Mouse (Mus musculus): ENCODE data around the gene Gmds.
A peak's percentile ranks its signal among the peaks of the same experiment; 100 is the strongest.

The Gmds gene

GRCm38 (mm10) chr13:32338513-32339365 lies at the start of gene Gmds:
TSS of gene Gmds (minus strand) at chr13:32338740.
- peak; percentile 95 to 97 for DNase-seq

- DNase-seq: no peak
Observed at GRCm38 (mm10) chr13:32385421-32386092, 47.0 kb upstream of the Gmds start.

- DNase-seq: no peak
Observed at GRCm38 (mm10) chr13:32382227-32383010, 43.9 kb upstream of the Gmds start.

GRCm38 (mm10) chr13:32378634-32379033 lies 40.1 kb upstream of the Gmds start:
- DNase-seq: no peak

GRCm38 (mm10) chr13:32372531-32372883 lies 34.0 kb upstream of the Gmds start:
- DNase-seq: no peak

- no peak for DNase-seq
Observed at GRCm38 (mm10) chr13:32371874-32372530, 33.5 kb upstream of the Gmds start.

- no peak for DNase-seq
Observed at GRCm38 (mm10) chr13:32370751-32371150, 32.2 kb upstream of the Gmds start.

- no peak for DNase-seq
Observed at GRCm38 (mm10) chr13:32370135-32370534, 31.6 kb upstream of the Gmds start.

GRCm38 (mm10) chr13:32337735-32338512 lies 616 bp downstream of the Gmds start:
- no peak for DNase-seq

GRCm38 (mm10) chr13:32318309-32318708 lies 20.2 kb downstream of the Gmds start:
- DNase-seq: no peak

- no peak for DNase-seq
Observed at GRCm38 (mm10) chr13:32317354-32317753, 21.2 kb downstream of the Gmds start.

- DNase-seq: peak; percentile 45 to 64
Observed at GRCm38 (mm10) chr13:32312663-32313062, 25.9 kb downstream of the Gmds start.

- no peak for DNase-seq
Observed at GRCm38 (mm10) chr13:32311476-32311875, 27.1 kb downstream of the Gmds start.

GRCm38 (mm10) chr13:32298456-32298855 lies 40.1 kb downstream of the Gmds start:
- no peak for DNase-seq

- DNase-seq: peak; percentile 69 to 72
Observed at GRCm38 (mm10) chr13:32297398-32297797, 41.1 kb downstream of the Gmds start.

GRCm38 (mm10) chr13:32294416-32295195 lies 43.9 kb downstream of the Gmds start:
- DNase-seq: no peak

- no peak for DNase-seq
Observed at GRCm38 (mm10) chr13:32272937-32273496, 65.5 kb downstream of the Gmds start.

- no peak for DNase-seq
Observed at GRCm38 (mm10) chr13:32269757-32270156, 68.8 kb downstream of the Gmds start.

- no peak for DNase-seq
Observed at GRCm38 (mm10) chr13:32269261-32269660, 69.3 kb downstream of the Gmds start.

- DNase-seq: no peak
Observed at GRCm38 (mm10) chr13:32268284-32268683, 70.3 kb downstream of the Gmds start.
